Mouse (Mus musculus) induced T-regulatory cell, adult 2 months (primary cell): ENCODE data around the gene Slc10a7.

ENCODE experiments used
- DNase-seq: peaks from one replicate; pipeline ENCODE4 v3.0.0-alpha.2; 2012; ENCODE audit warnings: low read depth

Slc10a7 gene

GRCm38 (mm10) chr8:78549971-78550751 is 41.0 kb downstream of the Slc10a7 start:
- DNase-seq, result no peak

GRCm38 (mm10) chr8:78550752-78551134 is 41.6 kb downstream of the Slc10a7 start:
- DNase-seq, result no peak

GRCm38 (mm10) chr8:78555817-78556216 is 46.7 kb downstream of the Slc10a7 start:
- no peak for DNase-seq

GRCm38 (mm10) chr8:78556773-78557434 is 47.8 kb downstream of the Slc10a7 start:
- no peak for DNase-seq

GRCm38 (mm10) chr8:78561620-78562019 is 52.5 kb downstream of the Slc10a7 start:
- peak; percentile 43 for DNase-seq

GRCm38 (mm10) chr8:78563466-78564058 is 54.4 kb downstream of the Slc10a7 start:
- DNase-seq, result no peak

GRCm38 (mm10) chr8:78564200-78564599 is 55.1 kb downstream of the Slc10a7 start:
- no peak for DNase-seq

- no peak for DNase-seq
These were observed 59.0 kb downstream of the Slc10a7 start for GRCm38 (mm10) chr8:78568196-78568595.

- no peak for DNase-seq
These were observed 62.4 kb downstream of the Slc10a7 start for GRCm38 (mm10) chr8:78571528-78571927.

- no peak for DNase-seq
These were observed 65.1 kb downstream of the Slc10a7 start for GRCm38 (mm10) chr8:78574207-78574606.

- no peak for DNase-seq
These were observed 68.4 kb downstream of the Slc10a7 start for GRCm38 (mm10) chr8:78577569-78577968.

- DNase-seq, result no peak
These were observed 68.9 kb downstream of the Slc10a7 start for GRCm38 (mm10) chr8:78578036-78578435.

GRCm38 (mm10) chr8:78584011-78584776 is 75.0 kb downstream of the Slc10a7 start:
- DNase-seq, result no peak

GRCm38 (mm10) chr8:78584863-78585262 is 75.7 kb downstream of the Slc10a7 start:
- no peak for DNase-seq

- no peak for DNase-seq
These were observed 86.3 kb downstream of the Slc10a7 start for GRCm38 (mm10) chr8:78595481-78595908.

GRCm38 (mm10) chr8:78598237-78598636 is 89.1 kb downstream of the Slc10a7 start:
- no peak for DNase-seq

- no peak for DNase-seq
These were observed 93.9 kb downstream of the Slc10a7 start for GRCm38 (mm10) chr8:78603084-78603483.

- no peak for DNase-seq
These were observed 95.3 kb downstream of the Slc10a7 start for GRCm38 (mm10) chr8:78604426-78604825.

- no peak for DNase-seq
These were observed 100.2 kb downstream of the Slc10a7 start for GRCm38 (mm10) chr8:78609301-78609700.

- no peak for DNase-seq
These were observed 101.9 kb downstream of the Slc10a7 start for GRCm38 (mm10) chr8:78611019-78611418.

- DNase-seq, result peak; percentile 53
These were observed 113.2 kb downstream of the Slc10a7 start for GRCm38 (mm10) chr8:78622362-78622761.

- DNase-seq, result peak; percentile 44
These were observed 114.8 kb downstream of the Slc10a7 start for GRCm38 (mm10) chr8:78623972-78624371.
